In the genomic region with DNA sequence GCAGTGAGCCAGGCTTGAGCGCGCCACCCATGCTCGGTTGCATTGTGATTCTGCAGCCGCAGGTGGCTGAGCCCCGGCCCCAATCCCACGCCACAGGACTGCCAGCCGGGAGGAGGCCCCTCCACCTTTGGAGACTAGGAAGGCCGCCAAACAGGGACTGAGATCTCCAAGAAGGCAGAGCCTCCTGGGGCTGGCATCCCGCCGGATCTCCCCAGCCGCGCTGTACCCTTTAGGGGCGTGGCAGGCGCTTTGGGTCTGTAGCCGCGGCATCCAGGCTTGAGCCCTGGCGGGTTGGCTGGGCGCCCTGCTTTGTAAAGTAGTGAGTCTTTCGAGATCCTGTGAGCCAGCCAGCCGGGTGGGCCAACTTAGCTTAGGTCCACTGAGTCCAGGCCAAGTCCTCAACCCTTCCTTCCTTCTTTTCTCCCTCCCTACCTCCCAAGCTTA, we compare ENCODE assay signal across 8 mouse cellular contexts. TPM values are rescaled to one million over a fixed set of nuclear protein-coding genes. Genes with fewer than 3 reads are reported as not detected.
DNase-seq lines count a peak whose midpoint lies in the region; ATAC-seq lines count a peak whose summit lies in the region.

No protein-coding gene starts in this region.

- peak; percentile 31; the same call in 1 of the 2 replicates for ATAC-seq in intestine, embryonic 15.5 days
- no peak for ATAC-seq in erythroblast, adult 5-6 weeks (replicated peaks; ENCODE audit: low FRiP score, poor library complexity, severe bottlenecking)

- peak overlapping the region; percentile 44 for H3K4me2 ChIP-seq in intestine, embryonic 15.5 days (replicated peaks)

- H3K36me3 ChIP-seq in embryonic facial prominence, embryonic 10.5 days (replicated peaks), result no peaks in the 10 kb centered on the region
- no peaks in the 10 kb centered on the region for H3K36me3 ChIP-seq in intestine, embryonic 15.5 days

- 1% methylated on average over 20 of the region's 20 CpGs for WGBS in embryonic facial prominence, embryonic 10.5 days
- under 1% methylated on average over 20 of the region's 20 CpGs for WGBS in intestine, embryonic 15.5 days

- peak overlapping the region; percentile 53 for H3K4me3 ChIP-seq in embryonic facial prominence, embryonic 10.5 days
- peak overlapping the region; percentile 17; the same call in 1 of the 2 replicates for H3K4me3 ChIP-seq in intestine, embryonic 15.5 days (replicated peaks)

- peak; percentile 47 for DNase-seq in kidney, adult 18-20 months
- no peak for DNase-seq in kidney, adult 11 months
- DNase-seq in embryonic facial prominence, embryonic 10.5 days (ENCODE audit: low spot score), result peak; percentile 68
- peak; percentile 68 to 69 for DNase-seq in left cerebral cortex, postnatal 36 days (ENCODE audit: low spot score in 2 of 2)
- peak; percentile 95 for DNase-seq in right cerebral cortex, postnatal 10 days (ENCODE audit: low spot score in 2 of 2)
- no peak for DNase-seq in gastrocnemius, postnatal 14 days

- peaks cover 98% of the 10 kb centered on the region for H3K27me3 ChIP-seq in embryonic facial prominence, embryonic 10.5 days (replicated peaks; ENCODE audit: low read depth, poor library complexity, severe bottlenecking)
- H3K27me3 ChIP-seq in intestine, embryonic 15.5 days (replicated peaks), result peaks cover 84% of the 10 kb centered on the region

- no peak overlapping the region for H3K9ac ChIP-seq in intestine, embryonic 15.5 days

- no peaks in the 10 kb centered on the region for H3K9me3 ChIP-seq in embryonic facial prominence, embryonic 10.5 days
- H3K9me3 ChIP-seq in intestine, embryonic 15.5 days, result no peaks in the 10 kb centered on the region

- H3K27ac ChIP-seq in embryonic facial prominence, embryonic 10.5 days (replicated peaks), result peak overlapping the region; percentile 79
- no peak overlapping the region for H3K27ac ChIP-seq in intestine, embryonic 15.5 days

- peaks cover 35% of the 10 kb centered on the region for H3K4me1 ChIP-seq in embryonic facial prominence, embryonic 10.5 days
- peaks cover 8% of the 10 kb centered on the region; the same call in 1 of the 2 replicates for H3K4me1 ChIP-seq in intestine, embryonic 15.5 days (replicated peaks)

- intact Hi-C loops in left cerebral cortex, postnatal 36 days (cut with DNase I), result loop anchor here (5.0 to 10.0 kb wide), 3 partner anchors 355 to 702 kb away; no protein-coding TSS in a partner anchor
- intact Hi-C loops in gastrocnemius, postnatal 14 days (cut with DNase I; ENCODE audit: low total_unique reads), result no loop called here

RNA-seq across cellular contexts. Expression of a gene that starts 7.7 kb away (rescaled TPM):
- polyA plus RNA-seq in embryonic facial prominence, embryonic 10.5 days (2016; fragmentation: Nextera tagmentation; extraction: Ambion mirVana), result 12.2 and 16.1 TPM in 2 replicates
- 0.62 and 0.89 TPM in 2 replicates for polyA plus RNA-seq in intestine, embryonic 15.5 days (2015; fragmentation: Nextera tagmentation; extraction: Ambion mirVana)
- total RNA-seq in left cerebral cortex, postnatal 36 days (2021), result 10 to 100 TPM; 39.9 to 44.4 TPM
- total RNA-seq in gastrocnemius, postnatal 14 days (2021), result under 1 TPM in 1 of 2 experiments, not detected in 1; 0.39 TPM
- not detected in 2 replicates for total RNA-seq in erythroblast, adult 5-6 weeks (2015; ENCODE audit: low replicate concordance)
- total RNA-seq in erythroblast, adult 5-6 weeks (2017; ENCODE audit: low replicate concordance), result not detected in 2 replicates

Comparison
In these comparisons a context has a peak if more than half of its experiments do, and no peak if none do; other contexts are left out.
1. DNase-seq: peak in kidney, adult 18-20 months (single experiment), embryonic facial prominence, embryonic 10.5 days (single experiment), left cerebral cortex, postnatal 36 days (2 of 2) and right cerebral cortex, postnatal 10 days (2 of 2); none in kidney, adult 11 months (single experiment) and gastrocnemius, postnatal 14 days (single experiment).
2. RNA of a gene that starts 7.7 kb away (total RNA-seq): 39.9 to 44.4 TPM in left cerebral cortex, postnatal 36 days; 0.39 TPM in gastrocnemius, postnatal 14 days and not detected in erythroblast, adult 5-6 weeks; every median in the first group is over 10 times any median in the second.